Mouse (Mus musculus): Measurements from ENCODE around the gene Lima1.
"Not testable (repeated sequence)": the region's sequence is repeated elsewhere in the genome, so short reads cannot be mapped to it uniquely, and the experiment has no call there.

The Lima1 gene

DNA sequence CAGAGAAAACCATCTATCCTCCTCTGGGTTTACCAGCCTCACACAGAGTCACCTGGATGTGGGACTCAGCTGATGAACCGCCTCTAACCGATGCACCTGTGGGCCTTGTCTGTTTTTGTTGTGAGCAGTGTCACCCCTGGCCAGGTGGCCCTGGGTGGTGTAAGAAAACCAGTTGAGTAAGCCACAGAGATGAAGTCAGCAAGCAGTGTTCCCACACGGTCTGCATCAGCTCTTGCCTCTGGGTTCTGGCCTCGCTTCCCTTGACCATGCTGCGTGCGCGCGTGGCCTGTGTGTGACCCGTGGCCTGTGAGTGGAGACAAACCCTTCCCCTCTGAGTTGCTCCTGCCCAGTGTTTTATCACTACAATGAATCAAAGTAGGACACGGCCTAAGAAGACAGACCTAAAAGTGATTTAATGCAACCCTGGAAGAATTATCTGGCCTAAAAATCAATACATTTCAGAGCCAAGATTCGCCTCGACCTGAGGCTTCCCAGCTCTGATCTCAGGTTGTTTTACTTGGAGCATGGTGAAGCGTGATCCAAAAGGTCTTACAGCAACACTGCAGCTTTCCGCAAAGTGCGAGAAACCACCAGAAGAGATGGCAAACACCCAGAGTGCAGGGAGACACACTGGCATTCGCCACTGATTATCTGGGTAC lies 96.5 kb downstream of the Lima1 start:
- no peaks in the 10 kb centered on the region for H3K9me3 ChIP-seq (ENCODE audit: low read length)
- peaks cover 57% of the 10 kb centered on the region for H3K36me3 ChIP-seq (ENCODE audit: insufficient read depth, low read length)
- no peaks in the 10 kb centered on the region for H3K27me3 ChIP-seq (ENCODE audit: insufficient read depth, low read length)
- TF ChIP-seq POU5F1 (IDR thresholded peaks at IDR 0.05; ENCODE audit: borderline replicate concordance, low read length) (no peak), CTCF (conservative IDR thresholded peaks at IDR 0.05; ENCODE audit: low read length) (no peak), NANOG (IDR thresholded peaks at IDR 0.05; ENCODE audit: borderline replicate concordance, low read length) (no peak)
- no peak overlapping the region for H3K4me3 ChIP-seq (replicated peaks; ENCODE audit: low read length)
- H3K4me1 ChIP-seq (replicated peaks; ENCODE audit: low read depth, low read length): peaks cover 32% of the 10 kb centered on the region

DNA sequence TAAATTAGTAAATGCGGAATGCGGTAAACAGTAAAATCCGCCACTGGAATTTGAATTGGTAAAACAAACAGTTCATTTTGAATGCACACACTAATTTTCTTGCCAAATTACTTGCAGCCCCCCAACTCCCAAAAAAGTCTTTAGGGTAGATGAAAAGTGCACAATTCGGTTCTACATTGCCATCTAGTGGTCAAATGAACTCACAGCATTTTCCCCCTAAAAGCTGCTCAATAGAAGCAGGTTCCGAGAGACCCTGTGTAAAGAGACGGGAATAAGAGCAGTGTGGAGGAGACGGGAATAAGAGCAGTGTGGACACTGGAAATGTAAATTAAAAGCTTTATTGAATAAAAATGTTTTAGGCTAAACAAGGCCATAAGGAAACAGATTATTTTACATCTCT lies 97.1 kb downstream of the Lima1 start:
- Histone ChIP-seq H3K4me3 (replicated peaks; ENCODE audit: low read length) (no peak overlapping the region), H3K27me3 (ENCODE audit: insufficient read depth, low read length) (no peaks in the 10 kb centered on the region), H3K9me3 (ENCODE audit: low read length) (no peaks in the 10 kb centered on the region), H3K36me3 (ENCODE audit: insufficient read depth, low read length) (peaks cover 51% of the 10 kb centered on the region), H3K4me1 (replicated peaks; ENCODE audit: low read depth, low read length) (peaks cover 30% of the 10 kb centered on the region)
- TF ChIP-seq CTCF (conservative IDR thresholded peaks at IDR 0.05; ENCODE audit: low read length): peak; percentile 86
- no peak for TF ChIP-seq POU5F1 (IDR thresholded peaks at IDR 0.05; ENCODE audit: borderline replicate concordance, low read length)
- TF ChIP-seq NANOG (IDR thresholded peaks at IDR 0.05; ENCODE audit: borderline replicate concordance, low read length): no peak

DNA sequence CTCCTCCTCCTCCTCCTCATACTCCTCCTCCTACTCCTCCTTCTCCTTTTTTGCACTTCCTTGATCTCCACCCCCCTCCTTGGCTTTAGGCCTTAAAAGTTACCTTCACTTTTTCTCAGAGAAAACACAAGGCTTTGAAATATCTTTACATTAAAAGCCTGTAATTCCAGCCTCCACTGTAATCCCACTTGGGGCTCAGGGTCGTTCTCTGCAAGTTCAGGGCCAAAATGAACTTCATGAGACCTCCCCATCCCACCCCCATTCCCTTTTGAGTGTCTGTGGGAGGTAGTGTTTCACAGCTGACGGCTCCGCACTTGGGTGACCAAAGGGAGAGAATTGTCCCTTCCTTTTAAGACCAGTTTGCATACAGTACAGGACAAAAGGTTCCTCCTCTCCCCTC lies 102.3 kb downstream of the Lima1 start:
- H3K4me1 ChIP-seq (replicated peaks; ENCODE audit: low read depth, low read length): peaks cover 18% of the 10 kb centered on the region
- H3K27me3 ChIP-seq (ENCODE audit: insufficient read depth, low read length): no peaks in the 10 kb centered on the region
- H3K36me3 ChIP-seq (ENCODE audit: insufficient read depth, low read length): peaks cover 4% of the 10 kb centered on the region
- no peak for TF ChIP-seq CTCF (conservative IDR thresholded peaks at IDR 0.05; ENCODE audit: low read length)
- TF ChIP-seq NANOG (IDR thresholded peaks at IDR 0.05; ENCODE audit: borderline replicate concordance, low read length): no peak
- TF ChIP-seq POU5F1 (IDR thresholded peaks at IDR 0.05; ENCODE audit: borderline replicate concordance, low read length): no peak
- peak overlapping the region; percentile 88 for H3K4me3 ChIP-seq (replicated peaks; ENCODE audit: low read length)
- H3K9me3 ChIP-seq (ENCODE audit: low read length): no peaks in the 10 kb centered on the region

DNA sequence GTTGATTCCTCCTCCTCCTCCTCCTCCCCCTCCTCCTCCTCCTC lies 102.6 kb downstream of the Lima1 start, which contains the start of gene Cers5:
Cers5 (minus strand) TSS at position 5 of the 44 bp plus-strand sequence.
- not testable (repeated sequence) for H3K27me3 ChIP-seq (ENCODE audit: insufficient read depth, low read length); H3K36me3 ChIP-seq (ENCODE audit: insufficient read depth, low read length); H3K9me3 ChIP-seq (ENCODE audit: low read length)
- Histone ChIP-seq H3K4me1 (replicated peaks; ENCODE audit: low read depth, low read length) (peaks cover 18% of the 10 kb centered on the region), H3K4me3 (replicated peaks; ENCODE audit: low read length) (peak within 1 kb of the TSS; percentile 88)

DNA sequence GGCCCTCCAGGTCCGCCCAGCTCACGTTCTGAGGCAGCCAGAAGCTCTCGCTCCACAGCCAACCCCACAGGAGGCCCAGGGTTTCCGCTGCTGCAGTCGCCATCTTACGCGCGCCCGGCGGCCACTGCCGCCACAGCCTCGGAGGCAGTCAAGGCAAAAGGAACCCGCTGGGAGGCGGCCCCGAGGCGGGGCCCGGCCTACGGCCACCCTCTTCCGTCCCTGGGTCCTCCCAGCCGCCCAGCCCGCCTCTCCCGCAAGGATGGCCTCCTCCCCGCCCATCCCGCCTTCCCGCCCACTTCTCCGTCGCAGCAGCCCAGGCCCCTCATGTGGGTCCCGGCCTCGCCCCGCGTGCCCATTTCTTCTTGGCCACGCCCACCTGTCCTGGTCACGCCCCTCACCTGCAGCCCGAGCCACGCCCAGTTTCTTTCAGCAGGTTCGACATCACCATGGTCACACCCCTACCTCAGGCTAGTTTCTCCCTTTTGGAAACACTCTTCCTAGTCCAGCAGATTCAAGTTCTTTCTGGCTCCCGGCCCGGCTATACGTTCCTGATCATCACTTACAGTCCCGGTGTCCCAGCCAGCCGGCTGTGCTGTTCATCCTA lies 102.9 kb downstream of the Lima1 start:
- H3K27me3 ChIP-seq (ENCODE audit: insufficient read depth, low read length): no peaks in the 10 kb centered on the region
- H3K36me3 ChIP-seq (ENCODE audit: insufficient read depth, low read length): no peaks in the 10 kb centered on the region
- no peaks in the 10 kb centered on the region for H3K9me3 ChIP-seq (ENCODE audit: low read length)
- TF ChIP-seq POU5F1 (IDR thresholded peaks at IDR 0.05; ENCODE audit: borderline replicate concordance, low read length) (no peak), NANOG (IDR thresholded peaks at IDR 0.05; ENCODE audit: borderline replicate concordance, low read length) (no peak), CTCF (conservative IDR thresholded peaks at IDR 0.05; ENCODE audit: low read length) (no peak)
- peak overlapping the region; percentile 88 for H3K4me3 ChIP-seq (replicated peaks; ENCODE audit: low read length)
- H3K4me1 ChIP-seq (replicated peaks; ENCODE audit: low read depth, low read length): peaks cover 19% of the 10 kb centered on the region

DNA sequence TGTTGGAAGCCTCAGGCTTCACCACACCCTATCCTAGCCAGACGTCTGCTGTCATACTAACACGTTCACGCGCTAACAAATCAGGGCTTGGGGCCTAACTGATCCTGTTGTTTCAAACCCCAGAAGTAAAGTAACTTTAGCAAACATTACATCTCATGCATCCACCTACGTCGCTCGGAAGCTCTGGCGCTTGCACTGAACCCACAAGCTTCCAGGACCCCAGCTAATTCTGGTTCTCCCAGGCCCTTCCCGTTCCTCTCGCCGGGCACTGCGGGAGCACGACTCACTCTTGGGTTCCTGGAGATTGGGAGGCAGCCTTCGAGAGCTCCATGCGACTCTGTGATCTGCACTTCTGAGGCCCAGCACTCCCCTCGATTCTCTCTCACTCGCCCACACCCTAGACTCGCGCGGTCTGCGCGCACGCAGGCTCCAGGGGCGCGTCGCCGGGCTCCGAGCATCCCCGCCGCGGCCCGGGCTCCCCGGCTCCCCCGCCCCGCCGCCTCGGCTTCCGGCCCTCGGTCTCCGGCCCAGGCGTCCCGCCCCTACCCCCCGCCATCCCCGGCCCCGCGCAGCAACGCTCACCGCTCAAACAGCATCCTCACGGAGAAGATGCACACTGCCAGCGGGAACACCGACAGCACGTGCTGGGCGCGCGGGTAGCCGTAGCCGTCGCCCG lies 103.5 kb downstream of the Lima1 start:
- no peaks in the 10 kb centered on the region for H3K27me3 ChIP-seq (ENCODE audit: insufficient read depth, low read length)
- no peaks in the 10 kb centered on the region for H3K9me3 ChIP-seq (ENCODE audit: low read length)
- TF ChIP-seq NANOG (IDR thresholded peaks at IDR 0.05; ENCODE audit: borderline replicate concordance, low read length) (no peak), POU5F1 (IDR thresholded peaks at IDR 0.05; ENCODE audit: borderline replicate concordance, low read length) (no peak), CTCF (conservative IDR thresholded peaks at IDR 0.05; ENCODE audit: low read length) (no peak)
- peaks cover 19% of the 10 kb centered on the region for H3K4me1 ChIP-seq (replicated peaks; ENCODE audit: low read depth, low read length)
- no peaks in the 10 kb centered on the region for H3K36me3 ChIP-seq (ENCODE audit: insufficient read depth, low read length)
- peak overlapping the region; percentile 88 for H3K4me3 ChIP-seq (replicated peaks; ENCODE audit: low read length)

DNA sequence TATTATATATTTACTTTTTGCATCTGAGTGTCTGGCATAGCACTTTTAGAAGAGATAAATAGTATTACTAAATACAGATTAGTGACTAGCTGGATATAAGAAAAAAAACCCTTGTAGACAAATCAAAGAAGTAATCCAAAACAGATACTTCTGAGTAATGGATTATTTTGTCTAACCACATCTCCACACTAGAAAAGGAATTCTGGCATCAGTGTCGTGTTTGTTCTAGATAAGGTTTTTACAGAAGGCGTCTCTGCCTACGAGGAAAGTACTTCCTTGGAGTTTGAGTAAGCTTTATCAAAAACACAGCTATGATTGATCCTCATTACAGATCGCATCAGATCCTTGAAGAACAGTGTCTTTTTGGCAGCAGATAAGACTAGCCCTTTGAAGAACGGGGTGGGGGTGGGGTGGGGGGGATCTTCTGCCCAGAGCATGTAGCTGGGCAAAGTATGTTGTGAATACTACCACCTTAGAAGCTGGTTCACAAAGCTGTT lies 104.2 kb downstream of the Lima1 start:
- Histone ChIP-seq H3K4me1 (replicated peaks; ENCODE audit: low read depth, low read length) (peaks cover 25% of the 10 kb centered on the region), H3K36me3 (ENCODE audit: insufficient read depth, low read length) (no peaks in the 10 kb centered on the region), H3K9me3 (ENCODE audit: low read length) (no peaks in the 10 kb centered on the region), H3K4me3 (replicated peaks; ENCODE audit: low read length) (peak overlapping the region; percentile 88), H3K27me3 (ENCODE audit: insufficient read depth, low read length) (no peaks in the 10 kb centered on the region)
- no peak for TF ChIP-seq POU5F1 (IDR thresholded peaks at IDR 0.05; ENCODE audit: borderline replicate concordance, low read length)

DNA sequence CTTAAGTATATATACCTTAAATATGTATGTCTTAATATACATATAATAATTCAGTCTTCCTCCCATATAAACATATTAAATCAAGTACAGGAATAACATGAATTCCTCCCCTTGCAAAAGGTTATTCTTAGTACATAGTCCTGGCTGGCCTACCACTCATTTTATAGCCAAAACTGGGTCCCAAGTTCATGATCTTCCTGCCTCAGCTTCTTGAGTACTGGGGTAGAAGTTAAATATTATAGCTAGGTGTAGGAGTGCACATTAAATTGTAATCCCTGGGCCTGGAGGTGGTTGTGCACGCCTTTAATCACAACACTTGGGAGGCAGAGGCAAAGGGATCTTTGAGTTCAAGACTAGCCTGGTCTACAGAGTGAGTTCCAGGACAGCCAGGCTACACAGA lies 106.5 kb downstream of the Lima1 start:
- Histone ChIP-seq H3K9me3 (ENCODE audit: low read length) (no peaks in the 10 kb centered on the region), H3K27me3 (ENCODE audit: insufficient read depth, low read length) (no peaks in the 10 kb centered on the region), H3K36me3 (ENCODE audit: insufficient read depth, low read length) (peaks cover 13% of the 10 kb centered on the region), H3K4me3 (replicated peaks; ENCODE audit: low read length) (no peak overlapping the region), H3K4me1 (replicated peaks; ENCODE audit: low read depth, low read length) (peaks cover 23% of the 10 kb centered on the region)
- no peak for TF ChIP-seq NANOG (IDR thresholded peaks at IDR 0.05; ENCODE audit: borderline replicate concordance, low read length)
- no peak for TF ChIP-seq CTCF (conservative IDR thresholded peaks at IDR 0.05; ENCODE audit: low read length)
- no peak for TF ChIP-seq POU5F1 (IDR thresholded peaks at IDR 0.05; ENCODE audit: borderline replicate concordance, low read length)

DNA sequence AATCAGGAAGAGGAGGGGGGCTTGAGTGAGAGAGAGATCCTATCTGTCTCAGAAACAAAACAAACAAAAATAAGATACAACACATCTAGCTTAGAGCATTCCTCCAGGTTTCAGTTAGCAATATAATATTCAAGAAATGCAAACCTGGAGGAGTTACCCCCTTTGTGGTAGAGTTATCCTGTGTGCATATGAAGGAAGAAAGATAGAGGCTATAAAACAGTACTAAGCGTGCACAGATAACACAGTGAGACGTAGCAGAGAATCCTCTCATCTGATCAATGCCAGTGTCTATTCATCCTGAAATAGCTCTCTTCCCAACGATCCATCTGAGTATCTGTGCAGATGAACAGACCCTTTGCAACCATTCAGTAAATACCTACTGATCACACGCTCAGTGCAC lies 107.8 kb downstream of the Lima1 start:
- Histone ChIP-seq H3K4me3 (replicated peaks; ENCODE audit: low read length) (no peak overlapping the region), H3K9me3 (ENCODE audit: low read length) (no peaks in the 10 kb centered on the region), H3K36me3 (ENCODE audit: insufficient read depth, low read length) (peaks cover 13% of the 10 kb centered on the region), H3K27me3 (ENCODE audit: insufficient read depth, low read length) (no peaks in the 10 kb centered on the region), H3K4me1 (replicated peaks; ENCODE audit: low read depth, low read length) (peaks cover 19% of the 10 kb centered on the region)
- TF ChIP-seq POU5F1 (IDR thresholded peaks at IDR 0.05; ENCODE audit: borderline replicate concordance, low read length) (no peak), NANOG (IDR thresholded peaks at IDR 0.05; ENCODE audit: borderline replicate concordance, low read length) (no peak), CTCF (conservative IDR thresholded peaks at IDR 0.05; ENCODE audit: low read length) (no peak)

Data from E14TG2a.4 (cell line).